Mouse (Mus musculus) heart, embryonic 12.5 days (tissue): ENCODE measurements around the gene Gpr107. TPM values are rescaled to one million over a fixed set of nuclear protein-coding genes. Genes with fewer than 3 reads are reported as not detected.

Experiments
- ATAC-seq: fragments of 200-750 bp; cut with Nextera tagmentation; 2 replicates; pipeline ENCODE4 v1.8.0; 2017; ENCODE audit warnings: moderate TSS enrichment, moderate library complexity; ENCODE audit not compliant: insufficient number of reproducible peaks, low FRiP score
- H3K27ac ChIP-seq: fragments of 300-500 bp; sonication (generic); 2 replicates; pipeline ENCODE4 v1.5.1; 2016; ENCODE audit warnings: mild to moderate bottlenecking, moderate library complexity; ENCODE audit not compliant: poor library complexity, severe bottlenecking
- H3K27me3 ChIP-seq: fragments of 300-500 bp; sonication (generic); replicated peaks from 2 replicates; pipeline ENCODE4 v1.6.1; 2016; ENCODE audit warnings: mild to moderate bottlenecking, moderate library complexity
- H3K36me3 ChIP-seq: fragments of 300-500 bp; sonication (generic); 2 replicates; pipeline ENCODE4 v1.6.1; 2016; ENCODE audit warnings: mild to moderate bottlenecking, moderate library complexity
- H3K4me1 ChIP-seq: fragments of 300-500 bp; sonication (generic); replicated peaks from 2 replicates; pipeline ENCODE4 v1.6.1; 2016; ENCODE audit warnings: mild to moderate bottlenecking
- H3K4me2 ChIP-seq: fragments of 300-500 bp; sonication (generic); 2 replicates; pipeline ENCODE4 v1.6.1; 2016; ENCODE audit warnings: mild to moderate bottlenecking, moderate library complexity
- H3K4me3 ChIP-seq: fragments of 300-500 bp; sonication (generic); 2 replicates; pipeline ENCODE4 v1.5.1; 2016; ENCODE audit warnings: mild to moderate bottlenecking
- H3K9ac ChIP-seq: fragments of 300-500 bp; sonication (generic); 2 replicates; pipeline ENCODE4 v1.6.1; 2016; ENCODE audit warnings: mild to moderate bottlenecking, moderate library complexity
- H3K9me3 ChIP-seq: fragments of 300-500 bp; sonication (generic); replicated peaks from 2 replicates; pipeline ENCODE4 v1.6.1; 2016; ENCODE audit warnings: mild to moderate bottlenecking, moderate library complexity
- WGBS: fragments of 180-500 bp; shearing (Covaris S2); methylation state at CpG from one replicate; pipeline ENCODE4 v1.1.7; 2016; 5-methylcytosine and 5-hydroxymethylcytosine counted together
- polyA plus RNA-seq: library from polyadenylated mRNA; unstranded; fragments of >200 nt; fragmentation: Nextera tagmentation; extraction: Ambion mirVana; gene quantifications from 2 replicates; pipeline ENCODE4 v1.2.1, GENCODE M21; 2016

Gene Gpr107
- polyA plus RNA-seq, 1 experiment from 2014 or later: 37.4 TPM

DNA sequence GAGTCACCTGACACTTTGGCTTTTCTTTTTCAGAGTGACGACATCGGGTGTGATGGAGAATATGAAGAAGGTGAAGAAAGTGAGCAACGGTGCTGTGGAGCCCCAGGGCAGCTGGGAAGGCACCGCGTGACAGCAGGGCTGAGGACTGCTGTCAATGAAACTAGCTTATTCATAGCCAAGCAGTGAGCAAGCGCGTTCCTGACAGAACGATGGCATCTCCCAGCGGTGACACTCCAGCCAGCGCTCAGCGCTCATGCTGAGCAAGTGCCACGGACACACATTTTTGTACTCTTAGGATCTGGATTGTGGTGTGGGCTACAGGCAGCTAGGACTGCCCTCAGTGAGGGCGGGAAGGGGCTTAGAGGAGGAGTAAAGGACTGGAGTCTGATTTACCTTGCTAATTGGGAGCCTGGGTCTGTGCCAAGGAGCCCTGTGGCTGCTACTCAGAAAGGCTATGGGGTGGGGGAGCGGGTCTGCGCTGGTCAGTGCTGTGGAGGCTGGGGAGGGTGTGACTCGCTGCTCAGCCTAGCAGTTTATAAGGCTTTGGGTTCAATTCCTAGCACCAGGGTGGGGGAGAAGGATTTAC, 62.2 kb downstream of the Gpr107 start:
- H3K4me1 ChIP-seq: peaks cover 82% of the 10 kb centered on the region
- peaks cover 68% of the 10 kb centered on the region for H3K36me3 ChIP-seq
- H3K9me3 ChIP-seq: no peaks in the 10 kb centered on the region
- H3K9ac ChIP-seq: no peak overlapping the region
- ATAC-seq: 0 out of 2 replicates have a peak, but pooled peaks have one; percentile 20
- H3K4me3 ChIP-seq: no peak overlapping the region
- no peaks in the 10 kb centered on the region for H3K27me3 ChIP-seq
- H3K27ac ChIP-seq: peak overlapping the region; percentile 73
- 63% methylated on average over 16 of the region's 16 CpGs for WGBS
- H3K4me2 ChIP-seq: no peak overlapping the region

DNA sequence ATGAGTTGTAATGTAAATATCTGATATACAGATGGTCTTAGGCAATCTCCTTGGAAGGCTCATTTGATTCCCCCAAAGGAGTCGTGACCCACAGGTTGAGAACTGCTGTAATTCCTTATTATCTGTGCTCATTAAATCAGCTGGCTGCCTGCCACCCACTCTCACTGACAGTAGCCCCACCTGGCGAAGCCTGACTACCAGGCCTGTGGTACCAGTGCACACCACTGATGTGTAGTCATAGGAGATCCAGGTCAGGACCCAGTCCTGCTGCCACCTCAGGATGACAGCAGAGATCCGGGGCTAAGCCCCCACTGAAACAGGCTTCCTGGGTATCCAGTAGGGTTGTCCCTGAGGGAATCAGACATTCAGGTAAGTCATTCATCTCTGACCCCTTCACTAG, 66.5 kb downstream of the Gpr107 start:
- 75% methylated on average over 3 of the region's 3 CpGs for WGBS
- H3K4me1 ChIP-seq: peaks cover 55% of the 10 kb centered on the region

DNA sequence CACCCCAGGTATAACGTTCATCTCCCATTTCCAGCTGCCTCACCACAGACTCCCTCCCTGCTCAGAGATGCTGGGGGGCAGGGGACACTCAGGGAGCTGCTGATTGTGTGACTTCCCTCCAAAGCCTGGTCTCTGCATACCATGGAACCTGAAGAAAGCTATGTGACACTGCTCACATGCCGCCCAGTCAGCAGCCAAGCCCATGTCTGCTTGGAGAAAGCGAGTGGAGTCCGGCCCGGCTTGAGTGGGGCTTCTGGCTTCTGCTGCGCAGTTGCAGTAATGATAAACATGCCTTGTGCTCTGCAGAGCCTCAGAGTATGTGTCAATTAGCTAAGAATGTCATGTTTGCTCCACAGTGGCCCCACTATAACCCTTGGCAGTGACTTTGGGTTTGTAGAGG, 67.4 kb downstream of the Gpr107 start:
- Histone ChIP-seq H3K27me3 (no peaks in the 10 kb centered on the region), H3K4me1 (peaks cover 46% of the 10 kb centered on the region), H3K36me3 (peaks cover 27% of the 10 kb centered on the region), H3K4me2 (no peak overlapping the region), H3K9ac (no peak overlapping the region), H3K27ac (peak overlapping the region; percentile 56), H3K4me3 (no peak overlapping the region), H3K9me3 (no peaks in the 10 kb centered on the region)
- ATAC-seq: peak; percentile 18; the same call in 1 of the 2 replicates
- 50% methylated on average over 6 of the region's 6 CpGs for WGBS

More for the DNA sequence above, 66.5 kb downstream of the Gpr107 start:
- Histone ChIP-seq H3K36me3 (peaks cover 34% of the 10 kb centered on the region), H3K27me3 (no peaks in the 10 kb centered on the region), H3K9ac (no peak overlapping the region), H3K27ac (no peak overlapping the region; the same call in 1 of the 2 replicates), H3K4me2 (no peak overlapping the region), H3K9me3 (no peaks in the 10 kb centered on the region), H3K4me3 (no peak overlapping the region)
- ATAC-seq: no peak

DNA sequence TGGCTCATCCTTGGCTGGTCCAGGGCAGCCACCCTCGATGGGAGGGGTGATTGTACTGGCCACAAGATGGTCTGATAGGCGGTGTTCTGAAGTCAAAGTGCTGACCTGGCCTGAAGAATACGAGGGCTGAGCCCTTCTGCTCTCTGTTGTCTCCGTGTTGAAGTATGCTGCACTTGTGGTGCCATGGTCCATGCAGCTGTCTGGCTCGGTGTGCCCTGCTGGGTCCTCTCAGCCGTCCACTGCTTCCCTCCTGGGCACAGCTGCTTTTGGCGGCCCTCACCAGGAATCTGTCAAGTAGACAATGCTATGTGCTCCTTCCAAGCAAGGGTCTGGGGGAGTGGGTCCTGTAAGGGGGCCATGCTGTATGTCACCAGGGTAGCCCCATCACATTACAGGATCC, 68.7 kb downstream of the Gpr107 start:
- H3K4me3 ChIP-seq: no peak overlapping the region
- no peak for ATAC-seq
- H3K4me1 ChIP-seq: peaks cover 32% of the 10 kb centered on the region
- H3K27me3 ChIP-seq: no peaks in the 10 kb centered on the region
- H3K4me2 ChIP-seq: no peak overlapping the region
- WGBS: 63% methylated on average over 7 of the region's 7 CpGs
- peaks cover 13% of the 10 kb centered on the region; the same call in 1 of the 2 replicates for H3K36me3 ChIP-seq
- no peak overlapping the region for H3K27ac ChIP-seq
- H3K9me3 ChIP-seq: no peaks in the 10 kb centered on the region
- no peak overlapping the region for H3K9ac ChIP-seq

DNA sequence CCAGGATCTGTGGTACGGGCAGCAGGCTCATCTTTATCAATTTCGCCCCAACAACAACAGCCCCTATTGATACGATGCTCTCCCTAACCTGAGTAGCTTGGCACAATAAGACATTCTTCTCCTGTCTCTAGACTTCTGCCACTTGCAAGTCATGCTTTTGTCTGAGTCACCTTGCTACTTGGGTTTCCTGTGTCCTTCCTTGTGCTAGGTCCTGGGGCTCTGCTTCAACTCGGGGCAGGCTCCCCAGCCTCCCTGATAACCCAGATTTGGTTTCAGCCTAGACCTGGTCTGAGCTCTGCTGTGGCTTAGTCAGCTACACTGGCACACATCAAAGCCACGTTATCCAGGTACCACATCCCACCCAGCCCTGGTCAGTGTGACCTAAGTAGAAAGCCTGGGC, 69.5 kb downstream of the Gpr107 start:
- Histone ChIP-seq H3K27ac (no peak overlapping the region), H3K4me2 (no peak overlapping the region), H3K9ac (no peak overlapping the region), H3K4me3 (no peak overlapping the region), H3K36me3 (peaks cover 9% of the 10 kb centered on the region; the same call in 1 of the 2 replicates), H3K9me3 (peaks cover 7% of the 10 kb centered on the region; the same call in 1 of the 2 replicates), H3K4me1 (peaks cover 25% of the 10 kb centered on the region), H3K27me3 (no peaks in the 10 kb centered on the region)
- ATAC-seq: no peak
- 70% methylated on average over 5 of the region's 5 CpGs for WGBS

DNA sequence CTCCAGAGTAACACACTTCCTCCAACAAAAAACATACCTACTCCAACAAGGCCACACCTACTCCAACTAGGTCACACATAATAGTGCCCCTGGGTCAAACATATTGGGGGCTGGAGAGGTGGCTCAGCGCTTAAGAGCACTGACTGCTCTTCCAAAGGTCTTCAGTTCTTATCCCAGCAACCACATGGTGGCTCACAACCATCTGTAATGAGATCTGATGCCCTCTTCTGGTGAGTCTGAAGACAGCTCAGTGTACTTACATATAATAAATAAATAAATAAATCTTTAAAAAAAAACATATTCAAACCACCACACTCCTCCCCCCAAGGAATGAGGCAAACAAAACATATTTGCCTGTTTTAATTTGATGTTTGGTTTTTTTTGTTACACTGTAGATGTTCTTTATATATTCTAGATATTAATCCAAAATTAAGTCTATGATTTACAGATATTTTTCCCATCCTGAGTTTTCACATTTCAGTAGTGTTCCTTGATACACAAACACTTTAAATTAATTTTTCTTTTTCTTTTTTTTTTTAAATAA, 76.7 kb downstream of the Gpr107 start:
- Histone ChIP-seq H3K4me1 (no peaks in the 10 kb centered on the region), H3K27ac (no peak overlapping the region), H3K27me3 (no peaks in the 10 kb centered on the region), H3K4me2 (no peak overlapping the region), H3K36me3 (no peaks in the 10 kb centered on the region), H3K9ac (no peak overlapping the region), H3K4me3 (no peak overlapping the region), H3K9me3 (peaks cover 7% of the 10 kb centered on the region; the same call in 1 of the 2 replicates)
- 27% methylated on average over 1 of the region's 1 CpGs for WGBS
- ATAC-seq: no peak

DNA sequence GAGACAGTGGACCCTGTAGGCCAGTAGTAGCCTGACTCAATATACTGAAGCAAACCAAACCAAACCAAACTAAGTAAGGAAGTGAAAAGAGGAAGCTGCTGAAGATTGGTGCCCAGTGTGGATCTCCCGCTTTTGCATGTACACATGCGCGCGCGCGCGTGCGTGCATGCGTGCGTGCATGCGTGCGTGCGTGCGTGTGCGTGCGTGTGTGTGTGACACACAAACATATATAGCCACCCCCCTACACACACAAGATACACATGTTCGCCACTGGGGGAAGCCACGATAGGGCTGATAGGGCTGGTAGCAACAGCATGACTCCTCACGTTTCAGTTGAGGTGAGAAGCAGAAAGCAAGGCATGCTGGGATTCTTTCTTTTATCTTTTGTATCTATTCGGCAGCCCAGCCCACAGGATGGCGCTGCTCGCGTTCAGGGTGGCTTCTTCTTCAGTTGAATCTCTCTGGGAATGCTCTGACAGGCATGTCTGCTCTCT, 87.1 kb downstream of the Gpr107 start:
- Histone ChIP-seq H3K4me1 (peaks cover 20% of the 10 kb centered on the region), H3K27me3 (peaks cover 14% of the 10 kb centered on the region), H3K27ac (no peak overlapping the region), H3K4me2 (peak overlapping the region; percentile 59), H3K9me3 (no peaks in the 10 kb centered on the region), H3K9ac (no peak overlapping the region), H3K4me3 (peak overlapping the region; percentile 14; the same call in 1 of the 2 replicates), H3K36me3 (no peaks in the 10 kb centered on the region)
- 30% methylated on average over 23 of the region's 23 CpGs for WGBS
- 0 out of 2 replicates have a peak, but pooled peaks have one; percentile 43 for ATAC-seq

DNA sequence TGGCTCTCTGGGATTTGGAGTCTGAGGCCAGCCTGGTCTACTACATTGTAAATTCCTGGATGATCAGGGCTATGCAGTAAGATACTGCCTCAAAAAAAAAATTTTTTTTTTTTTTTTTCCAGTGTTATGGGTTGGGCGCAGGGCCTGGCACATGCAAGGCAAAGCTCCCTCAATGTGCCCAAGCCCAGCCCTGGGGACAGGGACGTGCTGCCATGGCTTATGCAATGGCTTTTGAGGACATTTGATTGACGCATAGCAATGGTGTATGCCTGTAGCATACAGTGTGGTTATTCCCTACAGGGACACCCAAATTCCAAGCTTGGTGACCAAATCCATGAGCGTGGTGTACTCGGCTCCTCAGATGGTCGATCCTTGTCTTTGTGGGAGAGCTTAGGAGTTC, 87.7 kb downstream of the Gpr107 start:
- Histone ChIP-seq H3K27ac (no peak overlapping the region), H3K4me1 (peaks cover 26% of the 10 kb centered on the region), H3K4me3 (no peak overlapping the region), H3K4me2 (0 out of 2 replicates have a peak overlapping the region, but pooled peaks have one; percentile 59), H3K36me3 (no peaks in the 10 kb centered on the region), H3K9me3 (no peaks in the 10 kb centered on the region), H3K9ac (no peak overlapping the region), H3K27me3 (peaks cover 14% of the 10 kb centered on the region)
- no peak for ATAC-seq
- WGBS: 77% methylated on average over 6 of the region's 6 CpGs

DNA sequence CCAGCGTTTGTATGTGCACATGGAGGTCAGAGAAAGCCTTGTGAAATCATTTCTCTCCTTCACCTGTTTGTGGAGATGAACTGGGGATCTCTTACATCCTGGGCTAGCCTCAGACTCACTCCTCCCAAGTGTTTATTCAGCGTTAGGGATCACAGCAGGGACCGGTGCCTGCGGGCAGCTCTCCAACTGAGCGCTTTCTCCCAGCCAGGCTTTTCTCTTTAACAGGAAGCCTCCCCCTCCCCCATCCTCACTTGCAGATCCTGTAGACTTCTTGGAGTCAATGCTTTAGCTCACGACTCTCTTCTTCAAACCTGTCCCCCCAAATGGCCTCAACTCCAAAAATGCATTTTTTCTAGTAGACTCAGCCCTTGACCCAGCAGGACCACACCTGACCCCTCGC, 89.5 kb downstream of the Gpr107 start:
- peaks cover 38% of the 10 kb centered on the region for H3K4me1 ChIP-seq
- no peak overlapping the region for H3K9ac ChIP-seq
- no peak overlapping the region for H3K4me2 ChIP-seq
- ATAC-seq: no peak
- no peaks in the 10 kb centered on the region for H3K9me3 ChIP-seq
- no peaks in the 10 kb centered on the region for H3K36me3 ChIP-seq
- no peak overlapping the region for H3K4me3 ChIP-seq
- H3K27ac ChIP-seq: no peak overlapping the region
- 9% methylated on average over 7 of the region's 7 CpGs for WGBS
- H3K27me3 ChIP-seq: peaks cover 14% of the 10 kb centered on the region

DNA sequence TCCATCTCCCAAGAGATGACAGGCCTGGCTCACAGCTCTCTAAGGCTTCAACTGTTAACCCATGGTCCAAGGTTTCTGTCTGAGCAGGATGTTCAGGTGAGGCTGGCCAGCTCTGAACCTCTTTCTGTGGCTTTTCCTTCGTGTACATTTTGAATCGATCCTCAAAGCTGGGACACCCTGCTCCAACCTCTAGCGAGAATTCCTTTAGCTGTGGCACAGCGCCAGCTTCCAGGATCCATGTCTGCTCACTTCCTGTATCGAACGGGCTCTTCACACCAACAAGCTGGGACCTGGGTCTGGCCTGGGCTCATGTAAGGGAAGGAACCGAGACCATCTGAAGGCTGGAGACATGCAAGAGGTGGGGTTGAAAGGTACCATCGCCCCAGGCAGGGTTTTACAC, 92.1 kb downstream of the Gpr107 start:
- Histone ChIP-seq H3K27me3 (peaks cover 14% of the 10 kb centered on the region), H3K9ac (0 out of 2 replicates have a peak overlapping the region, but pooled peaks have one; percentile 19), H3K4me1 (peaks cover 62% of the 10 kb centered on the region), H3K27ac (no peak overlapping the region), H3K4me2 (no peak overlapping the region), H3K4me3 (no peak overlapping the region), H3K36me3 (peaks cover 3% of the 10 kb centered on the region), H3K9me3 (no peaks in the 10 kb centered on the region)
- no peak for ATAC-seq
- 69% methylated on average over 8 of the region's 8 CpGs for WGBS

DNA sequence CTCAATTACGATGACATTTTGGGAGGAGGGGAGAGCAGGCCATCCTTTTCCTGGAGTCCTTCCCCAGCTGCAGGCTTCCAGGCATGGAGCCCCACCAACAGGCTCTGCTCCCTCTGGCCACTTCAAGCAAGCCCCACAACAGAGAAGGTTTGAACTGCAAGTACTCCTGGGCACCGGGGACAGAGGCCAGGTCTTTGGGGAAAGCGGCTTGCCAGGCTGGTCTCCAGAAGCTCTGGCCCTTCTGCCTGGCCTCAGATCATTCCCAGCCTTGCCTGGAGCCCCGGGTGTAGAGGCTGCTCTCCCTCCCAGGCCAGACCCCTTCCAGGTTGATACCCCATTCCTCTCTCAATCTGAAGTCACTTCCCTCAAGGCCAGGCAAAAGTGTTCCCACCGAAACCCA, 92.9 kb downstream of the Gpr107 start:
- H3K4me1 ChIP-seq: peaks cover 67% of the 10 kb centered on the region
- ATAC-seq: no peak; the same call in 1 of the 2 replicates
- no peaks in the 10 kb centered on the region for H3K9me3 ChIP-seq
- peak overlapping the region; percentile 97 for H3K9ac ChIP-seq
- H3K36me3 ChIP-seq: peaks cover 8% of the 10 kb centered on the region
- peak overlapping the region; percentile 88; the same call in 1 of the 2 replicates for H3K27ac ChIP-seq
- peak overlapping the region; percentile 90 for H3K4me3 ChIP-seq
- H3K27me3 ChIP-seq: peaks cover 14% of the 10 kb centered on the region
- WGBS: 14% methylated on average over 5 of the region's 5 CpGs
- H3K4me2 ChIP-seq: peak overlapping the region; percentile 89
